Mouse (Mus musculus): Measurements from ENCODE around the gene Zmym5. TPM values are rescaled to one million over a fixed set of nuclear protein-coding genes. Genes with fewer than 3 reads are reported as not detected.
"Not testable (repeated sequence)": the region's sequence is repeated elsewhere in the genome, so short reads cannot be mapped to it uniquely, and the experiment has no call there.

Gene Zmym5
- total RNA-seq, 2 experiments from 2014 or later, result 14.2 to 14.6 TPM

DNA sequence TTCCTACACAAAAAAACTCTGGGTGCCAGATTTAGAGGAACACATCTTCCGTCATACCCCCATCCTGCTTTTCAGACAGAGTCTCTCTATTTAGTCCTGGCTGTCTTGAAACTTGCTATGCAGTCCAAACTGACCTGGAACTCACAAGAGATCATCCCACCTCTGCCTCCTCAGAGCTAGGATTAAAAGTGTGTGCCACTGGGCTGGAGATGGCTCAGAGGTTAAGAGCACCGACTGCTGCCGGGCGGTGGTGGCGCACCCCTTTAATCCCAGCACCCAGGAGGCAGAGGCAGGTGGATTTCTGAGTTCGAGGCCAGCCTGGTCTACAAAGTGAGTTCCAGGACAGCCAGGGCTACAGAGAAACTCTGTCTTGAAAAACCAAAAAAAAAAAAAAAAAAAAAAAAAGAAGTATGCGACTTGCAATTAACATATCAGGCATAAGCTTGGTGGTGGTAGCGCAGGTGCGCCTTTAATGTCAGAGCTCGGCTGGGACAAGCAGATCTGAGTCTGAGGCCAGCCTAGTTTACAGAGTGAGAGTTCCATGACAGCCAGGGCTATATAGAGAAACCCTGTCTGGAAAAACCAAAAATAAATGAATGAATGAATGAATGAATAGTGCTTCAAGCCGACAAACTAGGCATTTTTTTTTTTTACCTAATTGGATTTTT, 34.8 kb downstream of the Zmym5 start:
- DNase-seq, result no peak

DNA sequence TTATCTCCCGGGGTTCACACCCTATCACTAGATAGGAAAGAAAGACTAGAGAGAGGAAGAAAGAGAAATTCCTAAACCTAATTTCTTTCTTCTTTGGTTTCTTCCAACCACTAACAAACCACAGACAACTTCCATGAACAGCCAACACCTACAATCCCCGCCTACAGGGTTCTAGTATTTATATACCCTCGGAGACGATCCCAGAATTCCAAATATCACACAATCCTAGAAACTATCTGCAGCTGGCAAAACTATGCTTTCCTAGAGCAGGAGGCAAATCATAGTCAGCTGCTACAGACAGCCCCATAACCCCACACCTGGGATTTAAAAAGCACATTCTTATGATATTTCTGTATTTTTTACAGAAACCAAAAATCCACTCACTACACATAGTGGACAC, 36.1 kb downstream of the Zmym5 start:
- DNase-seq, result no peak

DNA sequence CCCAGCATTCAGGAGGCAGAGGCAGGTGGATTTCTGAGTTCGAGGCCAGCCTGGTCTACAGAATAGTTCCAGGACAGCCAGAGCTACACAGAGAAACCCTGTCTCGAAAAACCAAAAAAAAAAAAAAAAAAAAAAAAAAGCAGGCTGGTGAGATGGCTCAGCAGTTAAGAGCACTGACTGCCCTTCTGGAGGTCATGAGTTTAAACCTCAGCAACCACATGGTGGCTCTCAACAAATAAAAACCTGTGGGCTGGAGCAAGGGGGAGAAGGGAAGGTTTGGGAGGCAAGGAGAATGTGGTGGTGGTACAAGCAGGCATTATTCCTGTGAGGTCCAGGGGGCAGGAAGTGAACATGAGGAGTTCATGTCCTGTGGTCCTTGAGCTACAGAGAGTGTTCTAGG, 45.1 kb downstream of the Zmym5 start:
- DNase-seq, result not testable (repeated sequence)

DNA sequence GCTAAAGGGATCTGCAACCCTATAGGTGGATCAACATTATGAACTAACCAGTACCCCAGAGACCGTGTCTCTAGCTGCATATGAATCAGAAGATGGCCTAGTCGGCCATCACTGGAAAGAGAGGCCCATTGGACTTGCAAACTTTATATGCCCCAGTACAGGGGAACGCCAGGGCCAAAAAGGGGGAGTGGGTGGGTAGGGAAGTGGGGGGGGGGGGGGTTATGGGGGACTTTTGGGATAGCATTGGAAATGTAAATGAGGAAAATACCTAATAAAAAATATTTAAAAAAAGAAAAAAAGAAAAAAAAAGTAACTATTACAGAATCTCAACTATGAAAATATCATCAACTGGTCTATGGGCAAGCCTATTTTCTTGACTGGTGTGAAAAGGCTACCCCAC, 46.4 kb downstream of the Zmym5 start:
- not testable (repeated sequence) for DNase-seq

DNA sequence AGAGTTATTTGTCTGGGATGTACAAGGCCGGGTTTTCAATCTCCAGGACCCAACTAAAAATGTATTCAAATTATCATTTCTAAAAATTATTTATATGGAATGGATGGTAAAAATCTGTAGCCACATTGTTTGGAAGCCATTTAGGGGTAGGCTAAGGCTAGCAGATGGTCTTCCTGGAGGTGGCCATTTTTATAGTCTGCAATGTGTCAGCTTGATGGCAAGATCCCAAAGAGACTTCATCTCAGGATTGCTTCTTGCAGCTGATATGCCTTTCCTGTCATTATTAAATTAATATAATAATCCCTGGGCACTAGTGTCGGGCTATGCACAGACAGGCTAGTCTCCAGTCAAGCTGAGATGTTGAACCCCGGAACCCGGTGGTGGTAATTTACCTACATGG, 60.2 kb downstream of the Zmym5 start:
- no peak for DNase-seq

Other genes with a start within 250 kb of the Zmym5 start
- gene Cenpj, start 236.3 kb downstream of the Zmym5 start, total RNA-seq (2021), result 1 to 10 TPM; 1.5 to 1.6 TPM
- 10 to 100 TPM in 1 of 2 experiments, 1 to 10 TPM in 1; 9.9 to 10.5 TPM for gene Parp4, start 236.1 kb downstream of the Zmym5 start, total RNA-seq (2021)
- 10 to 100 TPM; 10.8 to 14.8 TPM for gene Mphosph8, start 143.5 kb downstream of the Zmym5 start, total RNA-seq (2021)
- gene Pspc1, start 33.4 kb downstream of the Zmym5 start, total RNA-seq (2021), result 1 to 10 TPM; 7.5 to 9.9 TPM
- 10 to 100 TPM; 27.9 to 30.0 TPM for gene Zmym2, start 74.9 kb upstream of the Zmym5 start, total RNA-seq (2021)
- gene Gja3, start 246.4 kb upstream of the Zmym5 start, total RNA-seq (2021), result under 1 TPM; 0.13 to 0.23 TPM